Mouse (Mus musculus): ENCODE data around the gene Nav2. TPM values are rescaled to one million over a fixed set of nuclear protein-coding genes. Genes with fewer than 3 reads are reported as not detected.

The Nav2 gene
- polyA plus RNA-seq, 1 experiment = 38.5 TPM

- Histone ChIP-seq H3K4me3 (ENCODE audit: insufficient read depth, low read length) (no peak overlapping the region), H3K4me1 (ENCODE audit: control insufficient read depth, insufficient read depth, low read length) (peaks cover 3% of the 10 kb centered on the region; the same call in 1 of the 2 replicates), H3K27ac (ENCODE audit: insufficient read depth, low read length) (no peak overlapping the region)
- no peak for TF ChIP-seq POLR2A (IDR thresholded peaks at IDR 0.05; ENCODE audit: extremely low read depth, insufficient read depth, low read length)
- no peak for TF ChIP-seq CTCF (IDR thresholded peaks at IDR 0.05; ENCODE audit: extremely low read depth, insufficient read depth, low read length)
Measured at GRCm38 (mm10) chr7:48965796-48966512, 57.4 kb downstream of the Nav2 start.

GRCm38 (mm10) chr7:48981013-48981412 lies 72.5 kb downstream of the Nav2 start:
- TF ChIP-seq POLR2A (IDR thresholded peaks at IDR 0.05; ENCODE audit: extremely low read depth, insufficient read depth, low read length) (no peak), CTCF (IDR thresholded peaks at IDR 0.05; ENCODE audit: extremely low read depth, insufficient read depth, low read length) (no peak)
- H3K4me3 ChIP-seq (ENCODE audit: insufficient read depth, low read length) = no peak overlapping the region
- H3K4me1 ChIP-seq (ENCODE audit: control insufficient read depth, insufficient read depth, low read length) = no peaks in the 10 kb centered on the region; the same call in 1 of the 2 replicates
- H3K27ac ChIP-seq (ENCODE audit: insufficient read depth, low read length) = no peak overlapping the region

- no peak overlapping the region for H3K4me3 ChIP-seq (ENCODE audit: insufficient read depth, low read length)
- TF ChIP-seq CTCF (IDR thresholded peaks at IDR 0.05; ENCODE audit: extremely low read depth, insufficient read depth, low read length) = no peak
- no peak for TF ChIP-seq POLR2A (IDR thresholded peaks at IDR 0.05; ENCODE audit: extremely low read depth, insufficient read depth, low read length)
- H3K4me1 ChIP-seq (ENCODE audit: control insufficient read depth, insufficient read depth, low read length) = no peaks in the 10 kb centered on the region; the same call in 1 of the 2 replicates
- H3K27ac ChIP-seq (ENCODE audit: insufficient read depth, low read length) = no peak overlapping the region
Measured at GRCm38 (mm10) chr7:48981814-48982213, 73.3 kb downstream of the Nav2 start.

- no peak overlapping the region for H3K4me3 ChIP-seq (ENCODE audit: insufficient read depth, low read length)
- H3K27ac ChIP-seq (ENCODE audit: insufficient read depth, low read length) = no peak overlapping the region
- H3K4me1 ChIP-seq (ENCODE audit: control insufficient read depth, insufficient read depth, low read length) = no peaks in the 10 kb centered on the region; the same call in 1 of the 2 replicates
- TF ChIP-seq CTCF (IDR thresholded peaks at IDR 0.05; ENCODE audit: extremely low read depth, insufficient read depth, low read length) = no peak
- no peak for TF ChIP-seq POLR2A (IDR thresholded peaks at IDR 0.05; ENCODE audit: extremely low read depth, insufficient read depth, low read length)
Measured at GRCm38 (mm10) chr7:48982573-48982972, 74.1 kb downstream of the Nav2 start.

GRCm38 (mm10) chr7:48991911-48992552 lies 83.5 kb downstream of the Nav2 start:
- TF ChIP-seq POLR2A (IDR thresholded peaks at IDR 0.05; ENCODE audit: extremely low read depth, insufficient read depth, low read length) (no peak), CTCF (IDR thresholded peaks at IDR 0.05; ENCODE audit: extremely low read depth, insufficient read depth, low read length) (no peak)

GRCm38 (mm10) chr7:48995171-48995570 lies 86.7 kb downstream of the Nav2 start:
- Histone ChIP-seq H3K4me3 (ENCODE audit: insufficient read depth, low read length) (no peak overlapping the region), H3K27ac (ENCODE audit: insufficient read depth, low read length) (no peak overlapping the region), H3K4me1 (ENCODE audit: control insufficient read depth, insufficient read depth, low read length) (peaks cover 4% of the 10 kb centered on the region)
- no peak for TF ChIP-seq CTCF (IDR thresholded peaks at IDR 0.05; ENCODE audit: extremely low read depth, insufficient read depth, low read length)

More at GRCm38 (mm10) chr7:48991911-48992552, 83.5 kb downstream of the Nav2 start:
- no peak overlapping the region for H3K4me3 ChIP-seq (ENCODE audit: insufficient read depth, low read length)
- no peak overlapping the region for H3K27ac ChIP-seq (ENCODE audit: insufficient read depth, low read length)
- H3K4me1 ChIP-seq (ENCODE audit: control insufficient read depth, insufficient read depth, low read length) = no peaks in the 10 kb centered on the region

- no peak for TF ChIP-seq POLR2A (IDR thresholded peaks at IDR 0.05; ENCODE audit: extremely low read depth, insufficient read depth, low read length)
- TF ChIP-seq CTCF (IDR thresholded peaks at IDR 0.05; ENCODE audit: extremely low read depth, insufficient read depth, low read length) = no peak
- Histone ChIP-seq H3K4me1 (ENCODE audit: control insufficient read depth, insufficient read depth, low read length) (peaks cover 4% of the 10 kb centered on the region), H3K4me3 (ENCODE audit: insufficient read depth, low read length) (no peak overlapping the region), H3K27ac (ENCODE audit: insufficient read depth, low read length) (no peak overlapping the region)
Measured at GRCm38 (mm10) chr7:48995701-48996100, 87.2 kb downstream of the Nav2 start.

- peaks cover 6% of the 10 kb centered on the region for H3K4me1 ChIP-seq (ENCODE audit: control insufficient read depth, insufficient read depth, low read length)
- TF ChIP-seq POLR2A (IDR thresholded peaks at IDR 0.05; ENCODE audit: extremely low read depth, insufficient read depth, low read length) (no peak), CTCF (IDR thresholded peaks at IDR 0.05; ENCODE audit: extremely low read depth, insufficient read depth, low read length) (no peak)
- H3K4me3 ChIP-seq (ENCODE audit: insufficient read depth, low read length) = no peak overlapping the region
- H3K27ac ChIP-seq (ENCODE audit: insufficient read depth, low read length) = no peak overlapping the region
Measured at GRCm38 (mm10) chr7:48996829-48997228, 88.3 kb downstream of the Nav2 start.

- H3K4me1 ChIP-seq (ENCODE audit: control insufficient read depth, insufficient read depth, low read length) = peaks cover 9% of the 10 kb centered on the region
- no peak overlapping the region for H3K4me3 ChIP-seq (ENCODE audit: insufficient read depth, low read length)
- TF ChIP-seq CTCF (IDR thresholded peaks at IDR 0.05; ENCODE audit: extremely low read depth, insufficient read depth, low read length) (no peak), POLR2A (IDR thresholded peaks at IDR 0.05; ENCODE audit: extremely low read depth, insufficient read depth, low read length) (no peak)
- peak overlapping the region; percentile 43; the same call in 1 of the 2 replicates for H3K27ac ChIP-seq (ENCODE audit: insufficient read depth, low read length)
Measured at GRCm38 (mm10) chr7:48998097-48998496, 89.6 kb downstream of the Nav2 start.

- no peak for TF ChIP-seq CTCF (IDR thresholded peaks at IDR 0.05; ENCODE audit: extremely low read depth, insufficient read depth, low read length)
- TF ChIP-seq POLR2A (IDR thresholded peaks at IDR 0.05; ENCODE audit: extremely low read depth, insufficient read depth, low read length) = no peak
- peaks cover 9% of the 10 kb centered on the region for H3K4me1 ChIP-seq (ENCODE audit: control insufficient read depth, insufficient read depth, low read length)
- no peak overlapping the region for H3K4me3 ChIP-seq (ENCODE audit: insufficient read depth, low read length)
- no peak overlapping the region for H3K27ac ChIP-seq (ENCODE audit: insufficient read depth, low read length)
Measured at GRCm38 (mm10) chr7:48998595-48998994, 90.1 kb downstream of the Nav2 start.

All from cortical plate, adult 2 months (tissue).